Mouse (Mus musculus) stomach, embryonic 14.5 days (tissue): ENCODE measurements around the gene Ccdc159. TPM values are rescaled to one million over a fixed set of nuclear protein-coding genes. Genes with fewer than 3 reads are reported as not detected.

Experiments used
- ATAC-seq: fragments of 200-750 bp; cut with Nextera tagmentation; 2 replicates; pipeline ENCODE4 v1.8.0; 2017; ENCODE audit warnings: low read depth, moderate TSS enrichment; ENCODE audit not compliant: insufficient number of reproducible peaks, insufficient read depth, low FRiP score
- H3K27ac ChIP-seq: fragments of 300-500 bp; sonication (generic); 2 replicates; pipeline ENCODE4 v1.5.1; 2014; ENCODE audit warnings: mild to moderate bottlenecking, low read length, moderate library complexity, mixed read lengths
- H3K27me3 ChIP-seq: fragments of 300-500 bp; sonication (generic); 2 replicates; pipeline ENCODE4 v1.6.1; 2014; ENCODE audit warnings: low read length, control low read depth, mixed read lengths; ENCODE audit not compliant: control insufficient read depth, insufficient read depth
- H3K36me3 ChIP-seq: fragments of 300-500 bp; sonication (generic); 2 replicates; pipeline ENCODE4 v1.6.1; 2014; ENCODE audit warnings: mild to moderate bottlenecking, control low read depth, low read length, moderate library complexity, mixed read lengths; ENCODE audit not compliant: control insufficient read depth, insufficient read depth
- H3K4me1 ChIP-seq: fragments of 300-500 bp; sonication (generic); 2 replicates; pipeline ENCODE4 v1.6.1; 2014; ENCODE audit warnings: low read length, control low read depth, mixed read lengths; ENCODE audit not compliant: control insufficient read depth, insufficient read depth
- H3K4me2 ChIP-seq: fragments of 300-500 bp; sonication (generic); replicated peaks from 2 replicates; pipeline ENCODE4 v1.6.1; 2014; ENCODE audit warnings: low read depth, low read length, control low read depth
- H3K4me3 ChIP-seq: fragments of 300-500 bp; sonication (generic); 2 replicates; pipeline ENCODE4 v1.5.1; 2014; ENCODE audit warnings: low read depth, low read length, control low read depth
- H3K9ac ChIP-seq: fragments of 300-500 bp; sonication (generic); replicated peaks from 2 replicates; pipeline ENCODE4 v1.6.1; 2014; ENCODE audit warnings: low read depth, mild to moderate bottlenecking, control low read depth, low read length, moderate library complexity, mixed read lengths
- H3K9me3 ChIP-seq: fragments of 300-500 bp; sonication (generic); 2 replicates; pipeline ENCODE4 v1.6.1; 2016; ENCODE audit warnings: low read depth, low read length, control low read depth; ENCODE audit not compliant: control insufficient read depth
- WGBS: fragments of 180-500 bp; shearing (Covaris S2); extraction: QIAGEN DNeasy Blood & Tissue Kit; methylation state at CpG from one replicate; pipeline ENCODE4 v1.1.7; 2014; 5-methylcytosine and 5-hydroxymethylcytosine counted together
- polyA plus RNA-seq: library from polyadenylated mRNA; unstranded; fragments of >200 nt; fragmentation: Nextera tagmentation; extraction: Ambion mirVana; gene quantifications from 2 replicates; pipeline ENCODE4 v1.2.1, GENCODE M21; 2014

Gene Ccdc159
- polyA plus RNA-seq, 1 experiment from 2014 or later, result 6.3 TPM

GRCm38 (mm10) chr9:21926784-21927183 is 487 bp upstream of the Ccdc159 start:
- H3K9me3 ChIP-seq, result no peaks in the 10 kb centered on the region
- ATAC-seq, result no peak
- H3K4me1 ChIP-seq, result peaks cover 15% of the 10 kb centered on the region; the same call in 1 of the 2 replicates
- H3K9ac ChIP-seq, result peak overlapping the region; percentile 49
- WGBS, result 4% methylated on average over 6 of the region's 6 CpGs
- H3K4me2 ChIP-seq, result peak overlapping the region; percentile 53
- peak overlapping the region; percentile 29; the same call in 1 of the 2 replicates for H3K27ac ChIP-seq
- H3K36me3 ChIP-seq, result no peaks in the 10 kb centered on the region
- H3K27me3 ChIP-seq, result no peaks in the 10 kb centered on the region
- H3K4me3 ChIP-seq, result peak overlapping the region; percentile 40

GRCm38 (mm10) chr9:21929208-21929607 is 1.9 kb downstream of the Ccdc159 start:
- WGBS, result 78% methylated on average over 3 of the region's 3 CpGs
- Histone ChIP-seq H3K27ac (no peak overlapping the region), H3K4me1 (peaks cover 8% of the 10 kb centered on the region; the same call in 1 of the 2 replicates), H3K4me3 (no peak overlapping the region), H3K27me3 (no peaks in the 10 kb centered on the region), H3K36me3 (no peaks in the 10 kb centered on the region), H3K9me3 (no peaks in the 10 kb centered on the region), H3K4me2 (no peak overlapping the region), H3K9ac (no peak overlapping the region)
- ATAC-seq, result no peak

- Histone ChIP-seq H3K9me3 (no peaks in the 10 kb centered on the region), H3K27ac (no peak overlapping the region), H3K4me2 (no peak overlapping the region), H3K36me3 (no peaks in the 10 kb centered on the region), H3K4me1 (no peaks in the 10 kb centered on the region), H3K27me3 (no peaks in the 10 kb centered on the region), H3K9ac (no peak overlapping the region), H3K4me3 (no peak overlapping the region)
- no peak for ATAC-seq
- whole genome bisulfite sequencing, result 59% methylated on average over 2 of the region's 2 CpGs
These were observed 4.7 kb downstream of the Ccdc159 start for GRCm38 (mm10) chr9:21932006-21932405.

- H3K4me3 ChIP-seq, result no peak overlapping the region
- no peak for ATAC-seq
- no peaks in the 10 kb centered on the region for H3K4me1 ChIP-seq
- H3K9ac ChIP-seq, result no peak overlapping the region
- H3K36me3 ChIP-seq, result no peaks in the 10 kb centered on the region
- no peaks in the 10 kb centered on the region for H3K9me3 ChIP-seq
- no peaks in the 10 kb centered on the region for H3K27me3 ChIP-seq
- 49% methylated on average over 12 of the region's 12 CpGs for WGBS
- H3K27ac ChIP-seq, result no peak overlapping the region
- H3K4me2 ChIP-seq, result no peak overlapping the region
These were observed 5.3 kb downstream of the Ccdc159 start for GRCm38 (mm10) chr9:21932445-21933137.

GRCm38 (mm10) chr9:21934021-21934420 is 6.8 kb downstream of the Ccdc159 start:
- Histone ChIP-seq H3K4me1 (no peaks in the 10 kb centered on the region), H3K4me3 (no peak overlapping the region), H3K9me3 (no peaks in the 10 kb centered on the region), H3K27me3 (no peaks in the 10 kb centered on the region), H3K9ac (no peak overlapping the region), H3K4me2 (no peak overlapping the region), H3K27ac (no peak overlapping the region), H3K36me3 (no peaks in the 10 kb centered on the region)
- no peak for ATAC-seq
- WGBS, result 87% methylated on average over 12 of the region's 12 CpGs

GRCm38 (mm10) chr9:21935466-21936131 is 8.3 kb downstream of the Ccdc159 start:
- WGBS, result 85% methylated on average over 7 of the region's 7 CpGs
- H3K9ac ChIP-seq, result no peak overlapping the region
- H3K27ac ChIP-seq, result no peak overlapping the region
- H3K4me3 ChIP-seq, result no peak overlapping the region
- no peaks in the 10 kb centered on the region for H3K36me3 ChIP-seq
- no peak for ATAC-seq
- H3K4me1 ChIP-seq, result no peaks in the 10 kb centered on the region
- no peaks in the 10 kb centered on the region for H3K27me3 ChIP-seq
- no peaks in the 10 kb centered on the region for H3K9me3 ChIP-seq
- no peak overlapping the region for H3K4me2 ChIP-seq

GRCm38 (mm10) chr9:21936692-21937570 is 9.7 kb downstream of the Ccdc159 start, which contains the start of gene Plppr2:
Gene Plppr2, plus strand, starts transcription at chr9:21937033.
- Histone ChIP-seq H3K9ac (no peak within 1 kb of the TSS; the same call in 1 of the 2 replicates), H3K36me3 (no peaks in the 10 kb centered on the region), H3K4me1 (no peaks in the 10 kb centered on the region), H3K9me3 (no peaks in the 10 kb centered on the region), H3K4me3 (peak within 1 kb of the TSS; percentile 40), H3K27ac (no peak within 1 kb of the TSS), H3K27me3 (no peaks in the 10 kb centered on the region), H3K4me2 (peak within 1 kb of the TSS; percentile 59)
- 2% methylated on average over 43 of the region's 43 CpGs for WGBS
- peak; percentile 96 for ATAC-seq

GRCm38 (mm10) chr9:21937711-21938175 is 10.5 kb downstream of the Ccdc159 start:
- no peak for ATAC-seq
- Histone ChIP-seq H3K4me3 (no peak overlapping the region), H3K9ac (no peak overlapping the region), H3K4me1 (no peaks in the 10 kb centered on the region), H3K27ac (no peak overlapping the region), H3K4me2 (peak overlapping the region; percentile 59), H3K9me3 (no peaks in the 10 kb centered on the region), H3K27me3 (no peaks in the 10 kb centered on the region), H3K36me3 (no peaks in the 10 kb centered on the region)
- WGBS, result 78% methylated on average over 4 of the region's 4 CpGs
